Mouse (Mus musculus): Measurements from ENCODE around the gene Nat8f2. TPM values are rescaled to one million over a fixed set of nuclear protein-coding genes. Genes with fewer than 3 reads are reported as not detected.

Nat8f2 gene
- total and polyA plus RNA-seq, 3 experiments: 0.15 to 3.7 (median 2.0) TPM

DNA sequence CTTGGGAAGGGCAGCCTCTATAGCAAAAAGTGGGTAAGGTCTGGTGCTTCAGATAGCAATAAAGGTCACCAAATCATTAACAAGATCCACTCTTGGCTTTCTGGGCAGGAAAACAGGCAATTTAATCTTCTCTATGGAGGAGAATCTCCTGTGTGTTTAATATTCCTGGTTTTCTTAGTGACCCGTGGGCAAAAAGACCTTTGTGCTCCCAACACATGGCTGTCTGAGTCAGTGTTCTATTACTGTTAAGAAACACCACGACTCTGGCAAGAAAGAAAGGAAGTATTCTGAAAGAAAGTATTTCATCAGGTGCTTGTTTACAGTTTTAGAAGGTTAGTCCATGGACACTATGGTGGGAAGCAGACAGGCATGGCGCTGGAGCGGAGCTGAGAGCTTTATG lies 46.7 kb downstream of the Nat8f2 start:
- no peak for DNase-seq

DNA sequence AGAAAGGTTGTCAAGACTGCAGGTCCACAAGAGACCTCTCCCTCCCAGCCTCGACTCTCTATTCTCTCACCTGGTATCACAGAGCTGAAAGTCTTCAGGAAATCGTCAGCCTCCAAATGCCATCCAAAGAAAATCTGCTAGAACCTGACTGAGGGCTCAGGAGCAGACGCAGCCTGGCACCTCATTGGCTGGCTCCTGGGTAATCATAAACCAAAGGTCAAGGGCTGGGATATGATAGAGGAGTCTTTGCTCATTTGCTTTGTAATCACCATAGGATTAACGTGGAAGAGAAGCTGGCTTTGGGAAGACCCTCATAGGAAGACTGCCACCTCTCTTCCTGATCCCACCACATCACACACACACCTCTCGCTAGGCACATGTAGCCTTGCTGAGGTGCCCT lies 48.1 kb downstream of the Nat8f2 start, which contains the start of the genes Nat8f6 and Nat8f5:
Gene Nat8f6, minus strand, starts transcription at position 118 of the 400 bp plus-strand sequence.
Gene Nat8f5, minus strand, starts transcription at position 136 of the 400 bp plus-strand sequence.
- DNase-seq: no peak

DNA sequence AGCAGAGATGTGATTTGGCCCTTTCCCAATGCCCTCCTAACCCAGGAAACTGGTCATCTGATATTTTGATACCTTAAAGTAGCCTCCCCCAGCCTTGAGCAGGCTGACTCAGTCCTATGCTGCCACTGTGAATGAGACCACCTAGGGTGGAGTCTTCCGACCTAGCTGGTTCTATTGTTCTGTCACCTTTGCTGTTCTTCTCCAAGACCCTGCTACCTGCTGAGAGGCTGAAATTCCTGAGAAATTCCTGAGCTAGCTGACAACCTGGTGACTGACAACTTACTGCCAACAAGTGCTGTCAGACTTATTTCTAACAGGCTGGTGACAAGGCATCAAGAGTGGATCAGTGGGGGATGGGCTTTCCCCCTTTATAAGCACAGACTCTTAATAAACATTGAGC lies 50.6 kb downstream of the Nat8f2 start:
- DNase-seq: no peak

Other genes starting within 250 kb of the Nat8f2 start
- gene Nat8f7, start 156.0 kb downstream of the Nat8f2 start, total RNA-seq (2021): 1 to 10 TPM; 2.6 to 5.0 TPM
- gene Nat8f7, start 156.0 kb downstream of the Nat8f2 start, polyA plus RNA-seq (2012; rRNA removed): 1.6 and 1.7 TPM in 2 replicates
- under 1 TPM in 1 of 2 experiments, not detected in 1; 0.66 TPM for gene Nat8f3, start 103.4 kb downstream of the Nat8f2 start, total RNA-seq (2021)
- 0.21 and 0.56 TPM in 2 replicates for gene Nat8f3, start 103.4 kb downstream of the Nat8f2 start, polyA plus RNA-seq (2012; rRNA removed)
- gene Nat8f6, start 48.2 kb downstream of the Nat8f2 start, total RNA-seq (2021): 1 to 10 TPM in 1 of 2 experiments, under 1 TPM in 1; 0.81 to 2.8 TPM
- 0.87 and 1.4 TPM in 2 replicates for gene Nat8f6, start 48.2 kb downstream of the Nat8f2 start, polyA plus RNA-seq (2012; rRNA removed)
- 1 to 10 TPM; 5.7 to 9.7 TPM for gene Nat8f5, start 48.2 kb downstream of the Nat8f2 start, total RNA-seq (2021)
- gene Nat8f5, start 48.2 kb downstream of the Nat8f2 start, polyA plus RNA-seq (2012; rRNA removed): 1.1 and 2.3 TPM in 2 replicates
- gene Nat8, start 37.1 kb downstream of the Nat8f2 start, total RNA-seq (2021): 1 to 10 TPM; 1.8 to 8.2 TPM
- gene Nat8, start 37.1 kb downstream of the Nat8f2 start, polyA plus RNA-seq (2012; rRNA removed): 2.3 and 3.3 TPM in 2 replicates
- gene Nat8f4, start 35.7 kb upstream of the Nat8f2 start, total RNA-seq (2021): 10 to 100 TPM in 1 of 2 experiments, 1 to 10 TPM in 1; 8.4 to 15.5 TPM
- 6.8 and 8.5 TPM in 2 replicates for gene Nat8f4, start 35.7 kb upstream of the Nat8f2 start, polyA plus RNA-seq (2012; rRNA removed)
- 10 to 100 TPM; 37.1 to 55.2 TPM for gene Tprkb, start 42.7 kb upstream of the Nat8f2 start, total RNA-seq (2021)
- 23.3 and 26.4 TPM in 2 replicates for gene Tprkb, start 42.7 kb upstream of the Nat8f2 start, polyA plus RNA-seq (2012; rRNA removed)
- gene Nat8f1, start 46.5 kb upstream of the Nat8f2 start, total RNA-seq (2021): 10 to 100 TPM; 39.2 to 43.6 TPM
- 43.5 and 85.2 TPM in 2 replicates for gene Nat8f1, start 46.5 kb upstream of the Nat8f2 start, polyA plus RNA-seq (2012; rRNA removed)
- 100 to 1,000 TPM in 1 of 2 experiments, 10 to 100 TPM in 1; 82.3 to 174 TPM for gene Dusp11, start 92.5 kb upstream of the Nat8f2 start, total RNA-seq (2021)
- 73.5 and 104 TPM in 2 replicates for gene Dusp11, start 92.5 kb upstream of the Nat8f2 start, polyA plus RNA-seq (2012; rRNA removed)
- gene Figla, start 147.0 kb upstream of the Nat8f2 start, total RNA-seq (2021): not detected
- not detected in 2 replicates for gene Figla, start 147.0 kb upstream of the Nat8f2 start, polyA plus RNA-seq (2012; rRNA removed)
- 1 to 10 TPM in 1 of 2 experiments, under 1 TPM in 1; 0.78 to 1.6 TPM for gene Add2, start 159.5 kb upstream of the Nat8f2 start, total RNA-seq (2021)
- gene Add2, start 159.5 kb upstream of the Nat8f2 start, polyA plus RNA-seq (2012; rRNA removed): 1.7 and 1.9 TPM in 2 replicates